ENCODE assay signal across 15 mouse cellular contexts in genomic region chr7:35365161-35365910, GRCm38 (mm10). TPM values are rescaled to one million over a fixed set of nuclear protein-coding genes. Genes with fewer than 3 reads are reported as not detected.
DNase-seq lines count a peak whose midpoint lies in the region; ATAC-seq lines count a peak whose summit lies in the region.
"Had no signal": no experiment of that assay in that cellular context is flagged by ENCODE, and none has a peak within 500 bp of the region (broad histone marks: within the 10 kb centered on the region; RNA-seq: fewer than 3 reads in every experiment).

No protein-coding gene starts in this region.

- no peak overlapping the region for H3K4me2 ChIP-seq in limb, embryonic 11.5 days (ENCODE audit: low read depth, severe bottlenecking)
- H3K4me2 ChIP-seq in embryonic facial prominence, embryonic 11.5 days (ENCODE audit: low read depth, low read length), result no peak overlapping the region
- no peak overlapping the region for H3K4me2 ChIP-seq in limb, embryonic 12.5 days
- H3K4me2 ChIP-seq: heart, embryonic 13.5 days; lung, embryonic 15.5 days; stomach, embryonic 15.5 days had no signal

- H3K27me3 ChIP-seq in limb, embryonic 11.5 days (ENCODE audit: control insufficient read depth, insufficient read depth, low read length), result no peaks in the 10 kb centered on the region
- H3K27me3 ChIP-seq in limb, embryonic 10.5 days (ENCODE audit: low read depth, poor library complexity, severe bottlenecking), result no peaks in the 10 kb centered on the region
- no peaks in the 10 kb centered on the region for H3K27me3 ChIP-seq in embryonic facial prominence, embryonic 11.5 days (ENCODE audit: control insufficient read depth, insufficient read depth, low read length)
- no peaks in the 10 kb centered on the region for H3K27me3 ChIP-seq in limb, embryonic 12.5 days
- H3K27me3 ChIP-seq in midbrain, embryonic 10.5 days (ENCODE audit: low read depth, poor library complexity, severe bottlenecking), result no peaks in the 10 kb centered on the region
- H3K27me3 ChIP-seq: heart, embryonic 13.5 days; lung, embryonic 15.5 days; stomach, embryonic 15.5 days had no signal

- H3K36me3 ChIP-seq in limb, embryonic 11.5 days (ENCODE audit: control insufficient read depth, insufficient read depth, low read length), result no peaks in the 10 kb centered on the region
- no peaks in the 10 kb centered on the region for H3K36me3 ChIP-seq in limb, embryonic 10.5 days
- no peaks in the 10 kb centered on the region for H3K36me3 ChIP-seq in embryonic facial prominence, embryonic 11.5 days (replicated peaks; ENCODE audit: control insufficient read depth, insufficient read depth, low read depth, low read length)
- H3K36me3 ChIP-seq in limb, embryonic 12.5 days, result no peaks in the 10 kb centered on the region
- H3K36me3 ChIP-seq in midbrain, embryonic 10.5 days, result no peaks in the 10 kb centered on the region
- H3K36me3 ChIP-seq: lung, embryonic 15.5 days; stomach, embryonic 15.5 days had no signal

- no peak overlapping the region for H3K9ac ChIP-seq in limb, embryonic 11.5 days (ENCODE audit: low read length)
- no peak overlapping the region for H3K9ac ChIP-seq in embryonic facial prominence, embryonic 11.5 days (replicated peaks; ENCODE audit: low read length)
- H3K9ac ChIP-seq in limb, embryonic 12.5 days (replicated peaks), result no peak overlapping the region
- H3K9ac ChIP-seq: heart, embryonic 13.5 days; lung, embryonic 15.5 days; stomach, embryonic 15.5 days had no signal

- DNase-seq in limb, embryonic 11.5 days (ENCODE audit: low spot score), result no peak
- no peak for DNase-seq in limb, embryonic 10.5 days (ENCODE audit: low spot score)
- DNase-seq in embryonic facial prominence, embryonic 11.5 days (ENCODE audit: low spot score), result peak; percentile 43
- DNase-seq in kidney, adult 9 months, result peak; percentile 57
- no peak for DNase-seq in ovary, postnatal 10 days (ENCODE audit: low spot score)
- DNase-seq in midbrain, embryonic 10.5 days (ENCODE audit: low spot score), result no peak
- DNase-seq in spleen, postnatal 14 days (ENCODE audit: low spot score in 2 of 2), result no peak
- DNase-seq: B cell, adult 2 months; cerebellum, adult 18-20 months; heart, postnatal 4 days had no signal

- 0 out of 2 replicates have a peak, but pooled peaks have one; percentile 39 for ATAC-seq in limb, embryonic 11.5 days (ENCODE audit: insufficient number of reproducible peaks, low FRiP score, low TSS enrichment, low read depth)
- ATAC-seq in embryonic facial prominence, embryonic 11.5 days (replicated peaks; ENCODE audit: insufficient number of reproducible peaks, low FRiP score, low TSS enrichment, low read depth), result no peak
- ATAC-seq in limb, embryonic 12.5 days (ENCODE audit: insufficient number of reproducible peaks, insufficient read depth, low FRiP score, low TSS enrichment, low read depth), result peak; percentile 42; the same call in 1 of the 2 replicates

- H3K4me1 ChIP-seq in limb, embryonic 11.5 days (ENCODE audit: control insufficient read depth, insufficient read depth, low read length), result no peaks in the 10 kb centered on the region
- peaks cover 20% of the 10 kb centered on the region for H3K4me1 ChIP-seq in limb, embryonic 10.5 days
- no peaks in the 10 kb centered on the region for H3K4me1 ChIP-seq in embryonic facial prominence, embryonic 11.5 days (ENCODE audit: control insufficient read depth, insufficient read depth, low read length)
- H3K4me1 ChIP-seq in limb, embryonic 12.5 days (replicated peaks), result 0 out of 2 replicates have a peak, but pooled peaks cover 12% of the 10 kb centered on the region
- H3K4me1 ChIP-seq in midbrain, embryonic 10.5 days, result peaks cover 7% of the 10 kb centered on the region; the same call in 1 of the 2 replicates
- H3K4me1 ChIP-seq: lung, embryonic 15.5 days had no signal

- no peak overlapping the region for H3K4me3 ChIP-seq in limb, embryonic 11.5 days (ENCODE audit: low read depth, low read length)
- H3K4me3 ChIP-seq in limb, embryonic 10.5 days, result no peak overlapping the region
- H3K4me3 ChIP-seq in embryonic facial prominence, embryonic 11.5 days (ENCODE audit: low read depth, low read length), result no peak overlapping the region
- H3K4me3 ChIP-seq in limb, embryonic 12.5 days (replicated peaks), result no peak overlapping the region
- H3K4me3 ChIP-seq in midbrain, embryonic 10.5 days, result no peak overlapping the region
- H3K4me3 ChIP-seq: heart, embryonic 13.5 days; lung, embryonic 15.5 days; myocyte; stomach, embryonic 15.5 days had no signal

- WGBS in limb, embryonic 11.5 days, result 77% methylated on average over 12 of the region's 12 CpGs
- 81% methylated on average over 12 of the region's 12 CpGs for WGBS in limb, embryonic 10.5 days
- WGBS in embryonic facial prominence, embryonic 11.5 days, result 53% methylated on average over 12 of the region's 12 CpGs
- WGBS in limb, embryonic 12.5 days, result 65% methylated on average over 12 of the region's 12 CpGs
- WGBS in midbrain, embryonic 10.5 days, result 80% methylated on average over 12 of the region's 12 CpGs

- no peaks in the 10 kb centered on the region for H3K9me3 ChIP-seq in limb, embryonic 11.5 days (ENCODE audit: control insufficient read depth, low read length)
- H3K9me3 ChIP-seq in limb, embryonic 10.5 days (replicated peaks), result no peaks in the 10 kb centered on the region
- no peaks in the 10 kb centered on the region for H3K9me3 ChIP-seq in embryonic facial prominence, embryonic 11.5 days (replicated peaks; ENCODE audit: control insufficient read depth, low read length)
- H3K9me3 ChIP-seq in limb, embryonic 12.5 days, result peaks cover 5% of the 10 kb centered on the region; the same call in 1 of the 2 replicates
- no peaks in the 10 kb centered on the region for H3K9me3 ChIP-seq in midbrain, embryonic 10.5 days (replicated peaks)
- H3K9me3 ChIP-seq: heart, embryonic 13.5 days; lung, embryonic 15.5 days; stomach, embryonic 15.5 days had no signal

- no peak overlapping the region for H3K27ac ChIP-seq in limb, embryonic 11.5 days (replicated peaks; ENCODE audit: low read depth, low read length)
- no peak overlapping the region for H3K27ac ChIP-seq in limb, embryonic 10.5 days
- no peak overlapping the region for H3K27ac ChIP-seq in embryonic facial prominence, embryonic 11.5 days (replicated peaks; ENCODE audit: low read depth, low read length)
- H3K27ac ChIP-seq in limb, embryonic 12.5 days, result peak overlapping the region; percentile 50; the same call in 1 of the 2 replicates
- no peak overlapping the region for H3K27ac ChIP-seq in midbrain, embryonic 10.5 days (replicated peaks)
- H3K27ac ChIP-seq: heart, embryonic 13.5 days; lung, embryonic 15.5 days; stomach, embryonic 15.5 days had no signal

RNA-seq across cellular contexts. Expression of gene Faap24, which starts 31.3 kb away (rescaled TPM):
- polyA plus RNA-seq in limb, embryonic 11.5 days (2014; fragmentation: Nextera tagmentation; extraction: Ambion mirVana), result 19.5 and 19.6 TPM in 2 replicates
- 18.2 and 18.7 TPM in 2 replicates for polyA plus RNA-seq in limb, embryonic 10.5 days (2016; fragmentation: Nextera tagmentation; extraction: Ambion mirVana)
- polyA plus RNA-seq in embryonic facial prominence, embryonic 11.5 days (2014; fragmentation: Nextera tagmentation; extraction: Ambion mirVana), result 19.4 and 20.1 TPM in 2 replicates
- polyA plus RNA-seq in limb, embryonic 12.5 days (2016; fragmentation: Nextera tagmentation; extraction: Ambion mirVana), result 14.7 and 16.5 TPM in 2 replicates
- polyA plus RNA-seq in midbrain, embryonic 10.5 days (2016; fragmentation: Nextera tagmentation; extraction: Ambion mirVana), result 25.2 and 25.3 TPM in 2 replicates

RNA-seq across cellular contexts. Expression of gene Rhpn2, which starts 31.4 kb away (rescaled TPM):
- polyA plus RNA-seq in limb, embryonic 11.5 days (2014; fragmentation: Nextera tagmentation; extraction: Ambion mirVana), result 1.8 and 1.9 TPM in 2 replicates
- polyA plus RNA-seq in limb, embryonic 10.5 days (2016; fragmentation: Nextera tagmentation; extraction: Ambion mirVana), result 3.2 and 3.5 TPM in 2 replicates
- 3.1 and 5.4 TPM in 2 replicates for polyA plus RNA-seq in embryonic facial prominence, embryonic 11.5 days (2014; fragmentation: Nextera tagmentation; extraction: Ambion mirVana)
- polyA plus RNA-seq in limb, embryonic 12.5 days (2016; fragmentation: Nextera tagmentation; extraction: Ambion mirVana), result 2.5 and 2.7 TPM in 2 replicates
- polyA plus RNA-seq in midbrain, embryonic 10.5 days (2016; fragmentation: Nextera tagmentation; extraction: Ambion mirVana), result 3.2 and 3.7 TPM in 2 replicates

RNA-seq across cellular contexts. Expression of gene Cep89, which starts 31.5 kb away (rescaled TPM):
- polyA plus RNA-seq in limb, embryonic 11.5 days (2014; fragmentation: Nextera tagmentation; extraction: Ambion mirVana), result 43.8 and 54.3 TPM in 2 replicates
- polyA plus RNA-seq in limb, embryonic 10.5 days (2016; fragmentation: Nextera tagmentation; extraction: Ambion mirVana), result 59.0 and 64.4 TPM in 2 replicates
- 37.5 and 41.1 TPM in 2 replicates for polyA plus RNA-seq in embryonic facial prominence, embryonic 11.5 days (2014; fragmentation: Nextera tagmentation; extraction: Ambion mirVana)
- 55.0 and 56.9 TPM in 2 replicates for polyA plus RNA-seq in limb, embryonic 12.5 days (2016; fragmentation: Nextera tagmentation; extraction: Ambion mirVana)
- polyA plus RNA-seq in midbrain, embryonic 10.5 days (2016; fragmentation: Nextera tagmentation; extraction: Ambion mirVana), result 65.8 and 67.0 TPM in 2 replicates

RNA-seq across cellular contexts. Expression of gene Gpatch1, which starts 47.1 kb away (rescaled TPM):
- polyA plus RNA-seq in limb, embryonic 11.5 days (2014; fragmentation: Nextera tagmentation; extraction: Ambion mirVana), result 17.5 and 20.5 TPM in 2 replicates
- polyA plus RNA-seq in limb, embryonic 10.5 days (2016; fragmentation: Nextera tagmentation; extraction: Ambion mirVana), result 15.9 and 17.8 TPM in 2 replicates
- 18.0 and 19.8 TPM in 2 replicates for polyA plus RNA-seq in embryonic facial prominence, embryonic 11.5 days (2014; fragmentation: Nextera tagmentation; extraction: Ambion mirVana)
- 18.7 and 18.9 TPM in 2 replicates for polyA plus RNA-seq in limb, embryonic 12.5 days (2016; fragmentation: Nextera tagmentation; extraction: Ambion mirVana)
- 16.8 and 17.5 TPM in 2 replicates for polyA plus RNA-seq in midbrain, embryonic 10.5 days (2016; fragmentation: Nextera tagmentation; extraction: Ambion mirVana)

Comparison
In these comparisons a context has a peak if more than half of its experiments do, and no peak if none do; other contexts are left out.
1. DNase-seq: peak in embryonic facial prominence, embryonic 11.5 days (single experiment) and kidney, adult 9 months (single experiment); none in limb, embryonic 11.5 days (single experiment), limb, embryonic 10.5 days (single experiment), ovary, postnatal 10 days (single experiment), midbrain, embryonic 10.5 days (single experiment) and spleen, postnatal 14 days (0 of 2).